13 mouse cellular contexts compared by ENCODE assay signal in genomic region chr6:96944796-96945195, GRCm38 (mm10).
DNase-seq lines count a peak whose midpoint lies in the region; ATAC-seq and TF ChIP-seq lines count a peak whose summit lies in the region.
"Had no signal": no experiment of that assay in that cellular context is flagged by ENCODE, and none has a peak within 500 bp of the region (broad histone marks: within the 10 kb centered on the region; RNA-seq: fewer than 3 reads in every experiment).

No protein-coding gene starts in this region.

- TF ChIP-seq CTCF in heart, adult 2 months (IDR thresholded peaks at IDR 0.05): no peak
- TF ChIP-seq CTCF in lung, postnatal 0 days (IDR thresholded peaks at IDR 0.05): no peak

- H3K36me3 ChIP-seq in heart, adult 2 months (ENCODE audit: control insufficient read depth, insufficient read depth, low read length): no peaks in the 10 kb centered on the region
- H3K36me3 ChIP-seq in lung, postnatal 0 days (ENCODE audit: insufficient read depth, low read length): no peaks in the 10 kb centered on the region
- H3K36me3 ChIP-seq: heart, embryonic 13.5 days; midbrain, embryonic 12.5 days; neural tube, embryonic 13.5 days had no signal

- H3K9ac ChIP-seq in heart, adult 2 months (ENCODE audit: low read depth, low read length): no peak overlapping the region
- H3K9ac ChIP-seq in lung, postnatal 0 days (replicated peaks; ENCODE audit: low read depth): no peak overlapping the region
- H3K9ac ChIP-seq: heart, embryonic 13.5 days; midbrain, embryonic 12.5 days; neural tube, embryonic 13.5 days had no signal

- H3K4me2 ChIP-seq in lung, postnatal 0 days (replicated peaks; ENCODE audit: low read depth, low read length): no peak overlapping the region
- H3K4me2 ChIP-seq: heart, embryonic 13.5 days; liver, embryonic 11.5 days; midbrain, embryonic 12.5 days; neural tube, embryonic 13.5 days had no signal

- DNase-seq in adrenal gland, adult 2 months: peak; percentile 14
- DNase-seq in adrenal gland, adult 18-20 months (ENCODE audit: low spot score in 2 of 2): no peak
- DNase-seq in heart, postnatal 10 days: peak; percentile 29 to 40
- DNase-seq in heart, adult 2 months: no peak
- DNase-seq in kidney, adult 8-10 months: peak; percentile 6 to 7
- DNase-seq in lung, postnatal 0 days (ENCODE audit: low spot score): peak; percentile 76
- DNase-seq in left cerebral cortex, adult 8-10 months (ENCODE audit: low spot score in 2 of 2): no peak

- H3K9me3 ChIP-seq in lung, postnatal 0 days (ENCODE audit: low read length): no peaks in the 10 kb centered on the region
- H3K9me3 ChIP-seq: heart, embryonic 13.5 days; midbrain, embryonic 12.5 days; neural tube, embryonic 13.5 days had no signal

- ATAC-seq in lung, postnatal 0 days: peak; percentile 78
- ATAC-seq in monocyte, adult 5-6 weeks (replicated peaks; ENCODE audit: insufficient number of reproducible peaks, low FRiP score, low TSS enrichment, poor library complexity, severe bottlenecking): no peak
- ATAC-seq: activated CD4-positive, CD25-positive, alpha-beta regulatory T cell, adult 4 months had no signal

- H3K27me3 ChIP-seq in heart, adult 2 months (ENCODE audit: control insufficient read depth, insufficient read depth, low read length): no peaks in the 10 kb centered on the region
- no peaks in the 10 kb centered on the region for H3K27me3 ChIP-seq in lung, postnatal 0 days (replicated peaks; ENCODE audit: insufficient read depth, low read length)
- H3K27me3 ChIP-seq: heart, embryonic 13.5 days; midbrain, embryonic 12.5 days; neural tube, embryonic 13.5 days had no signal

- intact Hi-C loops in heart, postnatal 10 days (cut with DNase I): no loop called here
- intact Hi-C loops in heart, adult 2 months (cut with DNase I): no loop called here

- H3K27ac ChIP-seq in heart, adult 2 months: no peak overlapping the region
- no peak overlapping the region for H3K27ac ChIP-seq in lung, postnatal 0 days (ENCODE audit: low read length)
- H3K27ac ChIP-seq: midbrain, embryonic 12.5 days; neural tube, embryonic 13.5 days had no signal

- WGBS in heart, adult 2 months: 6% methylated on average over 2 of the region's 2 CpGs
- 16% methylated on average over 2 of the region's 2 CpGs for WGBS in lung, postnatal 0 days

- no peak for TF ChIP-seq EP300 in heart, adult 2 months (IDR thresholded peaks at IDR 0.05; ENCODE audit: insufficient read depth, low read depth, low read length)
- no peak; the same call in 1 of the 2 replicates for TF ChIP-seq EP300 in lung, postnatal 0 days (IDR thresholded peaks at IDR 0.05)

- no peak overlapping the region for H3K4me3 ChIP-seq in heart, adult 2 months
- no peak overlapping the region for H3K4me3 ChIP-seq in lung, postnatal 0 days (ENCODE audit: low read depth, low read length)
- H3K4me3 ChIP-seq: heart, embryonic 13.5 days; midbrain, embryonic 12.5 days; neural tube, embryonic 13.5 days had no signal

- no peak for TF ChIP-seq POLR2A in heart, adult 2 months (IDR thresholded peaks at IDR 0.05; ENCODE audit: insufficient read depth, low read depth, low read length)

- no peaks in the 10 kb centered on the region for H3K4me1 ChIP-seq in heart, adult 2 months (ENCODE audit: control insufficient read depth, insufficient read depth, low read length)
- no peaks in the 10 kb centered on the region for H3K4me1 ChIP-seq in lung, postnatal 0 days (ENCODE audit: insufficient read depth, low read depth, low read length)
- H3K4me1 ChIP-seq: heart, embryonic 13.5 days; midbrain, embryonic 12.5 days; neural tube, embryonic 13.5 days had no signal

- no peaks in the 10 kb centered on the region for H3K79me2 ChIP-seq in heart, adult 2 months (replicated peaks; ENCODE audit: control insufficient read depth, insufficient read depth, low read length)

Comparison
In these comparisons a context has a peak if more than half of its experiments do, and no peak if none do; other contexts are left out.
1. DNase-seq: peak in adrenal gland, adult 2 months (single experiment), heart, postnatal 10 days (2 of 2), kidney, adult 8-10 months (2 of 2) and lung, postnatal 0 days (single experiment); none in adrenal gland, adult 18-20 months (0 of 2), heart, adult 2 months (0 of 2) and left cerebral cortex, adult 8-10 months (0 of 2).